Mouse (Mus musculus): ENCODE results near the gene Gm21170. TPM values are rescaled to one million over a fixed set of nuclear protein-coding genes. Genes with fewer than 3 reads are reported as not detected.
"Not testable (repeated sequence)": the region's sequence is repeated elsewhere in the genome, so short reads cannot be mapped to it uniquely, and the experiment has no call there.

Gm21170 gene
- total RNA-seq (2021): not detected
- long read RNA-seq, experiment 1: 0 reads
- long read RNA-seq, experiment 2: 0 reads

- intact Hi-C loops (cut with DNase I); DNase-seq: not testable (repeated sequence)
Observed at GRCm38 (mm10) chrY:47690998-47691397, at the start of gene Gm21170. Gm21170 (minus strand) TSS chrY:47691098.

Other genes starting within 250 kb of the Gm21170 start
- gene Gm21256, start 240.1 kb downstream of the Gm21170 start, total RNA-seq (2021): not detected

All from heart, postnatal 14 days (tissue).